In the genomic region with DNA sequence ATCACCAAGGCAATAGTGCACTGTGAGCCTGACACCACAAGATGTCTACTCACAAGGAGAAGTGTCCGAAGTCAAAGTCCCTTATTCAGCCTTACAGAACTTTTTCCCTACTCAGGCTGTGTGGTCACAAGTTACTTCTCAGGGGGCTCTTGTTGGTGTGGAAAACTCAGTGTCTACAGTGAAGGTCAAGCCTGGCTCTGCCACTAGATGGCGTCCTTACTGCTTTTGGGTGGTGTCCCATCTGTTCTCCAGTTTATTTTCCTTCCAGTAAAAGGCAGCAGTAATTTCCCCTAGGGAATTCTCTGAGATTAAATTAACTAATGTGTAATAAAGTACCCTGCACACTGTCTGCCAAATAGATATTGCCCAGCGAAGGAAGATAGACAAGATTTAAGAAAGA, we compare ENCODE assay signal across 8 mouse cellular contexts.
DNase-seq lines count a peak whose midpoint lies in the region; TF ChIP-seq lines count a peak whose summit lies in the region.

No protein-coding gene starts in this region.

- TF ChIP-seq POLR2A in lung, adult 2 months (IDR thresholded peaks at IDR 0.05; ENCODE audit: borderline replicate concordance, extremely low read depth, low read depth, low read length), result no peak

- TF ChIP-seq CTCF in lung, adult 2 months (IDR thresholded peaks at IDR 0.05; ENCODE audit: insufficient read depth, low read length), result 0 out of 2 replicates have a peak, but pooled peaks have one; percentile 5

- no peak overlapping the region for H3K4me3 ChIP-seq in lung, adult 2 months (replicated peaks; ENCODE audit: extremely low read depth, low read depth, low read length)

- 49% methylated on average over 3 of the region's 3 CpGs for WGBS in lung, adult 2 months

- H3K4me1 ChIP-seq in lung, adult 2 months (ENCODE audit: control insufficient read depth, insufficient read depth, low read length), result no peaks in the 10 kb centered on the region

- intact Hi-C loops in left cerebral cortex, postnatal 4 days (cut with DNase I), result no loop called here

- DNase-seq in adrenal gland, postnatal 14 days, result peak; percentile 14
- DNase-seq in adrenal gland, postnatal 25 days, result no peak
- DNase-seq in lung, adult 2 months, result no peak
- no peak for DNase-seq in lung, adult 18-20 months
- DNase-seq in embryo, embryonic 10.5 days (ENCODE audit: low spot score), result peak; percentile 29
- peak; percentile 35 for DNase-seq in left cerebral cortex, postnatal 4 days
- no peak for DNase-seq in urinary bladder, adult 18-20 months (ENCODE audit: low spot score in 2 of 2)
- no peak for DNase-seq in urinary bladder, postnatal 4 days (ENCODE audit: low spot score in 2 of 2)

Comparison
In these comparisons a context has a peak if more than half of its experiments do, and no peak if none do; other contexts are left out.
1. DNase-seq: peak in adrenal gland, postnatal 14 days (single experiment), embryo, embryonic 10.5 days (single experiment) and left cerebral cortex, postnatal 4 days (single experiment); none in adrenal gland, postnatal 25 days (single experiment), lung, adult 2 months (single experiment), lung, adult 18-20 months (0 of 2), urinary bladder, adult 18-20 months (0 of 2) and urinary bladder, postnatal 4 days (0 of 2).